Mouse (Mus musculus): ENCODE measurements at regions not wholly inside any gene's neighbourhood (a gene's known extent, or its start where the extent isn't known, plus 50 kb on each side); places are given as distances from the start of the nearest gene placed in this dataset.

DNA sequence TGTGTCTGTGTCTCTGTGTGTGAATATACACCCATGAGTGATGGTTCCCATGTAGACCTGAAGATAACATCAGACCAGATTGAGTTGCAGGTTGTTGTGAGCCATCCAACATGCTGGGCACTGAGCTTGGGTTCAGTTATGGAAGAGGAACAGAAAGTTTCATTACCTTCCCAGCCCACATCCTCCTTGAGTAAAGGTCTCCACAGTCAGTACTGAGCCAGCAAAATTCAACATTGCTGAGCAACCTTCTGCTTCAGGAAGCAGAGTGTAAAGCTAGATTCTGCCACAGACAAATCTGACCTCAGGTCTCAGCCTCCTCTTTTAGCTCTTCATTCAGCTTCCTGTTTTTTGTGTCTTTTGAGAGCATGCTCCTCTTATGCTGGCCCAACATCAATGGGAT is 506.4 kb downstream of the Nfib start:
- TF ChIP-seq CTCF (IDR thresholded peaks at IDR 0.05; ENCODE audit: insufficient read depth, low read depth, low read length) (no peak), POLR2A (IDR thresholded peaks at IDR 0.05; ENCODE audit: insufficient read depth, low read depth, low read length) (no peak)

Measured in olfactory bulb, adult 2 months (tissue).